ENCODE assay signal across 15 mouse cellular contexts in the genomic region with DNA sequence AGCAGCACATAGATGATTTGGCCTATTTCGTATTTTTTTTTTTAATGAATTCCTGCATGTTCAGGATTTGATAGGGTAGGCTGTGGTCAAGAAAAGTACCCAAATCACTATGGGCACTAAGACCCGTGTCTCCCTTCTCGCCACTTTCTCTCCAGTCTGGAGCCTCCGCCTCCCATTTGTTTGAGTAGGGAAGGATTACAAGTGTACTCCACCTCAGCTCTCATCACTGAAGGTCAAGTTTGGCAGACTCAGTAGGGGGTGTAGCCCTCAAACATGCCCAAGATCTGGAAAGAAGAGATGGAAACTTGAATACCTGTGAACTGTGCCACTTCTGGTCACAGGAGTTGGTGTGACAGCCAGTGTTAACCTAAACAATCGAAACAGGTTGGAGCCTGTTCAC.
DNase-seq lines count a peak whose midpoint lies in the region; ATAC-seq lines count a peak whose summit lies in the region.
"Had no signal": no experiment of that assay in that cellular context is flagged by ENCODE, and none has a peak within 500 bp of the region (broad histone marks: within the 10 kb centered on the region; RNA-seq: fewer than 3 reads in every experiment).

No protein-coding gene starts in this region.

- intact Hi-C loops in heart, postnatal 25 days (cut with DNase I), result no loop called here

- 73% methylated on average over 5 of the region's 5 CpGs for WGBS in heart, embryonic 13.5 days
- WGBS in lung, embryonic 15.5 days, result 68% methylated on average over 5 of the region's 5 CpGs
- 74% methylated on average over 5 of the region's 5 CpGs for WGBS in stomach, embryonic 16.5 days
- 94% methylated on average over 5 of the region's 5 CpGs for WGBS in hindbrain, embryonic 14.5 days

- no peak for DNase-seq in heart, postnatal 25 days (ENCODE audit: low spot score)
- DNase-seq in lung, postnatal 14 days, result no peak
- DNase-seq in lung, postnatal 10 days, result peak; percentile 18
- no peak for DNase-seq in hindbrain, embryonic 14.5 days (ENCODE audit: low spot score)
- DNase-seq: cerebellum, adult 18-20 months; kidney, adult 11 months; right cerebral cortex, postnatal 25 days had no signal

- H3K4me2 ChIP-seq in heart, embryonic 13.5 days, result no peak overlapping the region
- H3K4me2 ChIP-seq in lung, embryonic 15.5 days, result no peak overlapping the region
- no peak overlapping the region for H3K4me2 ChIP-seq in stomach, embryonic 16.5 days (ENCODE audit: low read depth, low read length)
- H3K4me2 ChIP-seq in hindbrain, embryonic 14.5 days (replicated peaks), result no peak overlapping the region
- H3K4me2 ChIP-seq: forebrain, embryonic 13.5 days; hindbrain, embryonic 13.5 days; limb, embryonic 13.5 days had no signal

- no peak overlapping the region for H3K4me3 ChIP-seq in heart, embryonic 13.5 days
- no peak overlapping the region for H3K4me3 ChIP-seq in lung, embryonic 15.5 days
- H3K4me3 ChIP-seq in stomach, embryonic 16.5 days (replicated peaks; ENCODE audit: low read length), result no peak overlapping the region
- H3K4me3 ChIP-seq in hindbrain, embryonic 14.5 days (replicated peaks; ENCODE audit: low read length), result no peak overlapping the region
- H3K4me3 ChIP-seq: erythroblast, embryonic 14.5 days; forebrain, embryonic 13.5 days; hindbrain, embryonic 13.5 days; limb, embryonic 13.5 days had no signal

- peak overlapping the region; percentile 87 for H3K27ac ChIP-seq in heart, embryonic 13.5 days (replicated peaks)
- H3K27ac ChIP-seq in lung, embryonic 15.5 days, result no peak overlapping the region
- H3K27ac ChIP-seq in stomach, embryonic 16.5 days (ENCODE audit: low read length), result peak overlapping the region; percentile 74
- no peak overlapping the region for H3K27ac ChIP-seq in hindbrain, embryonic 14.5 days
- H3K27ac ChIP-seq: forebrain, embryonic 13.5 days; hindbrain, embryonic 13.5 days; kidney, postnatal 0 days; limb, embryonic 13.5 days had no signal

- ATAC-seq in heart, embryonic 13.5 days (ENCODE audit: extremely low read depth, insufficient number of reproducible peaks, low FRiP score, low TSS enrichment), result no peak
- peak; percentile 37; the same call in 1 of the 2 replicates for ATAC-seq in lung, embryonic 15.5 days (ENCODE audit: borderline replicate concordance, extremely low read depth, low FRiP score, low TSS enrichment)
- no peak for ATAC-seq in stomach, embryonic 16.5 days (ENCODE audit: insufficient read depth, low FRiP score)
- ATAC-seq in hindbrain, embryonic 14.5 days (ENCODE audit: low FRiP score), result no peak
- ATAC-seq: forebrain, embryonic 13.5 days had no signal

- H3K9me3 ChIP-seq in heart, embryonic 13.5 days, result no peaks in the 10 kb centered on the region
- H3K9me3 ChIP-seq in lung, embryonic 15.5 days, result no peaks in the 10 kb centered on the region
- H3K9me3 ChIP-seq in stomach, embryonic 16.5 days (replicated peaks; ENCODE audit: control insufficient read depth, low read length), result no peaks in the 10 kb centered on the region
- H3K9me3 ChIP-seq in hindbrain, embryonic 14.5 days (ENCODE audit: control insufficient read depth, low read length), result no peaks in the 10 kb centered on the region
- H3K9me3 ChIP-seq: forebrain, embryonic 13.5 days; hindbrain, embryonic 13.5 days; limb, embryonic 13.5 days had no signal

- H3K4me1 ChIP-seq in heart, embryonic 13.5 days, result peaks cover 57% of the 10 kb centered on the region
- peaks cover 26% of the 10 kb centered on the region for H3K4me1 ChIP-seq in lung, embryonic 15.5 days
- peaks cover 43% of the 10 kb centered on the region for H3K4me1 ChIP-seq in stomach, embryonic 16.5 days (ENCODE audit: control insufficient read depth, insufficient read depth, low read length)
- 0 out of 2 replicates have a peak, but pooled peaks cover 5% of the 10 kb centered on the region for H3K4me1 ChIP-seq in hindbrain, embryonic 14.5 days (replicated peaks; ENCODE audit: control insufficient read depth, insufficient read depth, low read length)

- H3K27me3 ChIP-seq in heart, embryonic 13.5 days (replicated peaks), result peaks cover 8% of the 10 kb centered on the region; the same call in 1 of the 2 replicates
- H3K27me3 ChIP-seq in lung, embryonic 15.5 days, result no peaks in the 10 kb centered on the region
- no peaks in the 10 kb centered on the region for H3K27me3 ChIP-seq in stomach, embryonic 16.5 days (ENCODE audit: control insufficient read depth, insufficient read depth, low read length)
- H3K27me3 ChIP-seq in hindbrain, embryonic 14.5 days (ENCODE audit: control insufficient read depth, insufficient read depth, low read length), result no peaks in the 10 kb centered on the region
- H3K27me3 ChIP-seq: forebrain, embryonic 13.5 days; hindbrain, embryonic 13.5 days; limb, embryonic 13.5 days had no signal

- H3K36me3 ChIP-seq in heart, embryonic 13.5 days, result no peaks in the 10 kb centered on the region
- no peaks in the 10 kb centered on the region for H3K36me3 ChIP-seq in lung, embryonic 15.5 days
- no peaks in the 10 kb centered on the region for H3K36me3 ChIP-seq in stomach, embryonic 16.5 days (ENCODE audit: control insufficient read depth, insufficient read depth, low read length)
- no peaks in the 10 kb centered on the region for H3K36me3 ChIP-seq in hindbrain, embryonic 14.5 days (replicated peaks; ENCODE audit: control insufficient read depth, insufficient read depth)
- H3K36me3 ChIP-seq: hindbrain, embryonic 13.5 days; limb, embryonic 13.5 days had no signal

- peak overlapping the region; percentile 47; the same call in 1 of the 2 replicates for H3K9ac ChIP-seq in heart, embryonic 13.5 days
- H3K9ac ChIP-seq in lung, embryonic 15.5 days, result no peak overlapping the region
- no peak overlapping the region for H3K9ac ChIP-seq in stomach, embryonic 16.5 days (ENCODE audit: low read length)
- H3K9ac ChIP-seq in hindbrain, embryonic 14.5 days, result no peak overlapping the region
- H3K9ac ChIP-seq: forebrain, embryonic 13.5 days; hindbrain, embryonic 13.5 days; limb, embryonic 13.5 days had no signal

Comparison
In these comparisons a context has a peak if more than half of its experiments do, and no peak if none do; other contexts are left out.
1. H3K27ac ChIP-seq: peak in heart, embryonic 13.5 days (single experiment) and stomach, embryonic 16.5 days (single experiment); none in lung, embryonic 15.5 days (single experiment) and hindbrain, embryonic 14.5 days (single experiment).